Mouse (Mus musculus) embryonic facial prominence, embryonic 11.5 days (tissue): Measurements from ENCODE around the gene Ppp1r35. TPM values are rescaled to one million over a fixed set of nuclear protein-coding genes. Genes with fewer than 3 reads are reported as not detected.

Experiments
- ATAC-seq: fragments of 200-750 bp; cut with Nextera tagmentation; replicated peaks from 2 replicates; pipeline ENCODE4 v1.8.0; 2017; ENCODE audit warnings: low read depth; ENCODE audit not compliant: insufficient number of reproducible peaks, low FRiP score, low TSS enrichment
- DNase-seq: peaks from one replicate; pipeline ENCODE4 v3.0.0-alpha.2; 2015; ENCODE audit warnings: low spot score
- H3K27ac ChIP-seq: fragments of 300-500 bp; sonication (generic); replicated peaks from 2 replicates; pipeline ENCODE4 v1.5.1; 2014; ENCODE audit warnings: mild to moderate bottlenecking, low read depth, low read length, control low read depth
- H3K27me3 ChIP-seq: fragments of 300-500 bp; sonication (generic); 2 replicates; pipeline ENCODE4 v1.6.1; 2014; ENCODE audit warnings: mild to moderate bottlenecking, low read length, moderate library complexity, mixed read lengths; ENCODE audit not compliant: control insufficient read depth, insufficient read depth
- H3K36me3 ChIP-seq: fragments of 300-500 bp; sonication (generic); replicated peaks from 2 replicates; pipeline ENCODE4 v1.6.1; 2014; ENCODE audit warnings: low read depth, mild to moderate bottlenecking, low read length, moderate library complexity, mixed read lengths; ENCODE audit not compliant: control insufficient read depth, insufficient read depth
- H3K4me1 ChIP-seq: fragments of 300-500 bp; sonication (generic); 2 replicates; pipeline ENCODE4 v1.6.1; 2014; ENCODE audit warnings: low read length, mixed read lengths; ENCODE audit not compliant: control insufficient read depth, insufficient read depth
- H3K4me2 ChIP-seq: fragments of 300-500 bp; sonication (generic); 2 replicates; pipeline ENCODE4 v1.6.1; 2014; ENCODE audit warnings: low read depth, mild to moderate bottlenecking, control low read depth, low read length, moderate library complexity
- H3K4me3 ChIP-seq: fragments of 300-500 bp; sonication (generic); 2 replicates; pipeline ENCODE4 v1.5.1; 2014; ENCODE audit warnings: low read depth, low read length, control low read depth
- H3K9ac ChIP-seq: fragments of 300-500 bp; sonication (generic); replicated peaks from 2 replicates; pipeline ENCODE4 v1.6.1; 2014; ENCODE audit warnings: mild to moderate bottlenecking, control low read depth, low read length
- H3K9me3 ChIP-seq: fragments of 300-500 bp; sonication (generic); replicated peaks from 2 replicates; pipeline ENCODE4 v1.6.1; 2016; ENCODE audit warnings: mild to moderate bottlenecking, low read length, inconsistent platforms, mixed read lengths; ENCODE audit not compliant: control insufficient read depth
- WGBS: fragments of 180-500 bp; shearing (Covaris S2); extraction: QIAGEN DNeasy Blood & Tissue Kit; methylation state at CpG from one replicate; pipeline ENCODE4 v1.1.7; 2014; 5-methylcytosine and 5-hydroxymethylcytosine counted together
- polyA plus RNA-seq: library from polyadenylated mRNA; unstranded; fragments of >200 nt; fragmentation: Nextera tagmentation; extraction: Ambion mirVana; gene quantifications from 2 replicates; pipeline ENCODE4 v1.2.1, GENCODE M21; 2014

Ppp1r35 gene
- polyA plus RNA-seq, 1 experiment from 2014 or later: 65.1 TPM

DNA sequence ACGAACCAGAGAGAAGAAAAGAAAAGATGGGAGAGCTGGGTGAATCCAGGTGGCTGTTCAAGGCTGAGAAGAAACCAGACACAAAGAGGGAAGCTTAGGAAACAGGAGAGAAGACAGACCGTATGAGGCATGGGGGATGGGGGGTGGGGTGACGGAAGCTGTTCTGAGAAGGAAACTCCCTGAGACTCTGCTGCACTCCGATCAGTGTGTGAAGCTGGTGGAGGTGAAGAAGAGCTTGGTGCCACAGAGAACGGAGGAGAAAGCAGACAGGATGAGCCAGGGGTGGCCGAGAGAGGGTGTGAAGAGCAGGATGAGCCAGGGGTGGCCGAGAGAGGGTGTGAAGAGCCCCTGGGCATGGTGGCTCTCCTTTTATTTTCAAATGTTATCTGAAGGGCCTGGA, 47.8 kb downstream of the Ppp1r35 start:
- ATAC-seq (no peak), DNase-seq (no peak)
- Histone ChIP-seq H3K27ac (no peak overlapping the region), H3K4me1 (no peaks in the 10 kb centered on the region), H3K36me3 (no peaks in the 10 kb centered on the region), H3K4me3 (no peak overlapping the region), H3K9me3 (no peaks in the 10 kb centered on the region), H3K4me2 (no peak overlapping the region), H3K9ac (no peak overlapping the region), H3K27me3 (no peaks in the 10 kb centered on the region)
- WGBS: 61% methylated on average over 7 of the region's 7 CpGs

DNA sequence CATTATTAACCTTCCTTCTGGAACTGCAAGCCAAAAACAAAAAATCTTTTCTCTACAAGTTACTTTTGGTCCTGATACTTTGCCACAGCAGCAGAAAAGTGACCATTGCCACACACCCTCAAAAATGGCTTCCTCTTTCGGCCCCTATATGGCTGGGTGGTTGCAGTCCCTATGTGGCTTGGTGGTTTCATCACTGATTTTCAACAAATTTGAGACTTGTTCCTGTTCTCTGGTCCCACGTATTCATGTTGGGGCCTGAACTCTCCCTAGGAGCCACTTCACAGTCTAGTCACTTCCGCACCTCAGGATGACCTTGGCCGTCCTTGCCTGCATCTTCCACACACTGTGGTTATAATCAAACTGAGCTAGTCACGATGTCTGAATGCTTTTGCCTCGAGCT, 50.0 kb downstream of the Ppp1r35 start:
- ATAC-seq (no peak), DNase-seq (no peak)
- H3K27ac ChIP-seq: no peak overlapping the region
- no peaks in the 10 kb centered on the region for H3K4me1 ChIP-seq
- H3K9ac ChIP-seq: no peak overlapping the region
- no peak overlapping the region for H3K4me3 ChIP-seq
- no peaks in the 10 kb centered on the region for H3K36me3 ChIP-seq
- H3K9me3 ChIP-seq: no peaks in the 10 kb centered on the region
- no peaks in the 10 kb centered on the region for H3K27me3 ChIP-seq
- WGBS: 87% methylated on average over 6 of the region's 6 CpGs
- H3K4me2 ChIP-seq: no peak overlapping the region

Other genes with a start within 250 kb of the Ppp1r35 start
- gene Epo, start 245.6 kb upstream of the Ppp1r35 start, polyA plus RNA-seq: 0.63 and 0.95 TPM in 2 replicates
- 352 and 367 TPM in 2 replicates for gene Gnb2, start 245.3 kb upstream of the Ppp1r35 start, polyA plus RNA-seq
- gene Actl6b, start 225.3 kb upstream of the Ppp1r35 start, polyA plus RNA-seq: 6.5 and 9.3 TPM in 2 replicates
- 0.91 and 1.1 TPM in 2 replicates for gene Tfr2, start 209.0 kb upstream of the Ppp1r35 start, polyA plus RNA-seq
- 17.4 and 19.4 TPM in 2 replicates for gene Mospd3, start 177.8 kb upstream of the Ppp1r35 start, polyA plus RNA-seq
- gene Pcolce, start 165.1 kb upstream of the Ppp1r35 start, polyA plus RNA-seq: 133 and 142 TPM in 2 replicates
- gene Fbxo24, start 149.8 kb upstream of the Ppp1r35 start, polyA plus RNA-seq: 0.13 TPM in 1 of 2 replicates, not detected in the other
- 28.4 and 30.0 TPM in 2 replicates for gene Lrch4, start 149.7 kb upstream of the Ppp1r35 start, polyA plus RNA-seq
- gene Gm20605, start 149.7 kb upstream of the Ppp1r35 start, polyA plus RNA-seq: 3.7 and 4.8 TPM in 2 replicates
- gene Sap25, start 137.5 kb upstream of the Ppp1r35 start, polyA plus RNA-seq: 2.8 and 5.2 TPM in 2 replicates
- 0.10 and 0.53 TPM in 2 replicates for gene Irs3, start 133.1 kb upstream of the Ppp1r35 start, polyA plus RNA-seq
- 11.8 and 11.9 TPM in 2 replicates for gene Agfg2, start 94.1 kb upstream of the Ppp1r35 start, polyA plus RNA-seq
- 1.6 and 2.5 TPM in 2 replicates for gene Nyap1, start 37.2 kb upstream of the Ppp1r35 start, polyA plus RNA-seq
- gene Tsc22d4, start 33.1 kb upstream of the Ppp1r35 start, polyA plus RNA-seq: 76.1 and 78.8 TPM in 2 replicates
- gene Mepce, start 8.8 kb downstream of the Ppp1r35 start, polyA plus RNA-seq: 11.5 and 12.5 TPM in 2 replicates
- gene Zcwpw1, start 8.9 kb downstream of the Ppp1r35 start, polyA plus RNA-seq: 22.0 and 23.1 TPM in 2 replicates
- gene Pilra, start 57.4 kb downstream of the Ppp1r35 start, polyA plus RNA-seq: 0.28 TPM in 1 of 2 replicates, not detected in the other
- gene Pilrb1, start 79.3 kb downstream of the Ppp1r35 start, polyA plus RNA-seq: 0.40 TPM in 1 of 2 replicates, not detected in the other
- not detected in 2 replicates for gene Pilrb2, start 93.0 kb downstream of the Ppp1r35 start, polyA plus RNA-seq
- gene Cyp3a13, start 142.8 kb downstream of the Ppp1r35 start, polyA plus RNA-seq: not detected in 2 replicates
- 0.29 TPM in 1 of 2 replicates, not detected in the other for gene Gjc3, start 184.2 kb downstream of the Ppp1r35 start, polyA plus RNA-seq
- not detected in 2 replicates for gene Azgp1, start 202.7 kb downstream of the Ppp1r35 start, polyA plus RNA-seq
- gene Smok3a, start 242.4 kb downstream of the Ppp1r35 start, polyA plus RNA-seq: not detected in 2 replicates
- not detected in 2 replicates for gene Smok3b, start 242.6 kb downstream of the Ppp1r35 start, polyA plus RNA-seq